Mouse (Mus musculus) cerebellum, adult 2 months (tissue): ENCODE measurements around the gene Krt78. TPM values are rescaled to one million over a fixed set of nuclear protein-coding genes. Genes with fewer than 3 reads are reported as not detected.

Experiments used
- DNase-seq, 2 experiments: peaks; one replicate each; pipeline ENCODE4 v3.0.0; 2021
- H3K27ac ChIP-seq: fragments of 200-500 bp; 2 replicates; pipeline ENCODE4 v1.5.1; 2012; ENCODE audit warnings: low read length, control low read depth, inconsistent platforms; ENCODE audit not compliant: insufficient read depth
- H3K27me3 ChIP-seq: fragments of 200-500 bp; 2 replicates; pipeline ENCODE4 v1.6.1; 2012; ENCODE audit warnings: inconsistent platforms, mild to moderate bottlenecking, low read length, moderate library complexity; ENCODE audit not compliant: control insufficient read depth, insufficient read depth
- H3K4me1 ChIP-seq: fragments of 200-500 bp; 2 replicates; pipeline ENCODE4 v1.6.1; 2011; ENCODE audit warnings: low read length; ENCODE audit not compliant: control insufficient read depth, insufficient read depth
- H3K4me3 ChIP-seq: fragments of 200-500 bp; replicated peaks from 2 replicates; pipeline ENCODE3; 2011; ENCODE audit warnings: mild to moderate bottlenecking, low read depth, low read length, control low read depth; ENCODE audit not compliant: insufficient read depth
- CTCF ChIP-seq: fragments of 200-500 bp; IDR thresholded peaks from 2 replicates; pipeline ENCODE4 v1.5.1; 2011; ENCODE audit warnings: low read depth, mild to moderate bottlenecking, control low read depth, low read length, moderate library complexity, borderline replicate concordance; ENCODE audit not compliant: insufficient read depth
- POLR2A ChIP-seq: fragments of 200-500 bp; IDR thresholded peaks from 2 replicates; pipeline ENCODE4 v1.6.1; 2011; ENCODE audit warnings: low read length, control low read depth, borderline replicate concordance; ENCODE audit not compliant: insufficient read depth
- WGBS: fragments of 180-500 bp; shearing (Covaris S2); methylation state at CpG from one replicate; pipeline ENCODE4 v1.1.7; 2018; 5-methylcytosine and 5-hydroxymethylcytosine counted together
- polyA plus RNA-seq: library from polyadenylated mRNA; depleted of rRNA; stranded (reverse); fragments of >200 nt; gene quantifications from 2 replicates; pipeline ENCODE4 v1.2.3, GENCODE M21; 2012

Krt78 gene
- polyA plus RNA-seq, 1 experiment, result not detected

DNA sequence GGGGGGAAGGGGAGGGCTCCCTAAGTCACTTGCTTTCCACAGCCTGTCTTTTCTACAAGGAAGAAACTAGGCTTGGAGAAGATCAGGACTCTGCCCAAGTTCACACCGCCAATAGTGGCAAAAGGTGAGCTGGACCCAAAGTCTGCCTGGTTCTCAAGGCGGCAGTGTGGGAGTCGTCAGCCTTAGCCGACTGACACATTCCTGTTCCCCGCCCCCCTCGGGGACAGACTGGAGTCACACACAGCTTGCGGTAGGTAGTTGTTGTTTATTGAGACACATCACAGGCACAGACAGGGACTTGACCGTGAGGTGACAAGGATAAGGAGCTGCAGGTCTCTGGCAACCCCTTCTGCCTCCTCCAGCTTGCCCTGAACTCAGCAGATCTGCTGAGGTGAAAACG is 25.0 kb downstream of the Krt78 start:
- H3K27ac ChIP-seq, result no peak overlapping the region
- TF ChIP-seq POLR2A, result no peak
- TF ChIP-seq CTCF, result no peak
- H3K4me3 ChIP-seq, result no peak overlapping the region
- H3K4me1 ChIP-seq, result peaks cover 4% of the 10 kb centered on the region; the same call in 1 of the 2 replicates
- WGBS, result 34% methylated on average over 9 of the region's 9 CpGs
- H3K27me3 ChIP-seq, result no peaks in the 10 kb centered on the region
- no peak for DNase-seq

DNA sequence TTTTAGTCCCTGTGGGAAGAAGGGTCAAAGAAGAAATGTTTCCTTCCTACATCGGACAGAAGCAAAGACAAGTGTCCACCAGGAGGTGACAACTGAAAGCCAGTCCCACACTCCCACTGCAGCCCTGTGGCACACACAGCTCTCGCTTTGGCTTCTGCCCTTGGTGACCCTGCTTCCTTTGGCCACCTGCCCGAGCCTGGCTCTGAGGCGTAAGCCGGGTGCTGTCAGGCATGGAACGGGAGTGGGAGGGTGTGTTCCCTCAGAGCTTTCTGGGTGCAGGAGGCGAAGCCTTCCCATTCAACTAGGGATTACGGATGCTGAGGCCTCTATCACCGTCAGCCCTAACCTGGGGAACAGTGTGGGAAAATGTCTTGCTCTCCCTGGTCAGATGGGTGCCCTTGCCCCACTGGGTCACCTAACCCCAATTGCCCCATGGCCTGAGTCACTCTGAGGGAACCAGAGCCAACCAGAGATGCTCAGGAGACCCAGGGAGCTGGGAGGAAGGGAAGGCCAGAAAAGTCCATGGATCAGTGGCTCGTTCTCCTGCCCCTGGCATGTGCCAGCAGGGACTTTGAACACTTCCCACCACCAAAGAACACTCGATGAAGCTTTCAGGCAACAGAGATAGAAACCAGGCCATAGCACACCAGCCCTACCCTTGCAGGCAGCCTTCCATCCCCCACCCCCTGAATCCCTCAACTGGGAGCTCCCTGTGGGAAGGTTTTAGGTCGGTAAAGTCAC is 26.6 kb downstream of the Krt78 start:
- TF ChIP-seq CTCF (no peak), POLR2A (no peak)
- 54% methylated on average over 12 of the region's 12 CpGs for WGBS
- Histone ChIP-seq H3K27ac (no peak overlapping the region), H3K4me1 (peaks cover 4% of the 10 kb centered on the region; the same call in 1 of the 2 replicates), H3K4me3 (no peak overlapping the region), H3K27me3 (no peaks in the 10 kb centered on the region)
- no peak for DNase-seq

DNA sequence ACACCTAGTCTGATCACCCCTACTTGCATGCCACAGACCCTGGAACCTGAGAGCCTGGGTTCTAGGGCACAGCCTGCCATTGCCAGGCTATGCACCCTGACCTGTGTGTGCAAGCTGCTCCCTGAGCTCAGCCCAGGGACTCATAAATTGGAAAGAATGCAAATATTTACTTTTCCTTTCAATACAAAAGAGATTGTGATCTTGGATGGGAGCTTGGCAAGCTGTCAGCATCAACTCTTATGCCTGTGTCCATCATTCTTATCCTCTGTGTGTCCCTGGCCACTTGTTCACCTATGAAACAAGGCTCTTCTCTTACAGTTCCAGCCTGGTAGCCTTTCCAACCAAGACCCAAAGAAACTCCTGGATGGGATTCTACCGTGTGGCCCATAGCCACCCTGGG is 29.0 kb downstream of the Krt78 start:
- H3K4me3 ChIP-seq, result no peak overlapping the region
- 98% methylated on average over 1 of the region's 1 CpGs for WGBS
- no peaks in the 10 kb centered on the region for H3K4me1 ChIP-seq
- TF ChIP-seq POLR2A (no peak), CTCF (no peak)
- no peaks in the 10 kb centered on the region for H3K27me3 ChIP-seq
- H3K27ac ChIP-seq, result no peak overlapping the region
- DNase-seq, result no peak

DNA sequence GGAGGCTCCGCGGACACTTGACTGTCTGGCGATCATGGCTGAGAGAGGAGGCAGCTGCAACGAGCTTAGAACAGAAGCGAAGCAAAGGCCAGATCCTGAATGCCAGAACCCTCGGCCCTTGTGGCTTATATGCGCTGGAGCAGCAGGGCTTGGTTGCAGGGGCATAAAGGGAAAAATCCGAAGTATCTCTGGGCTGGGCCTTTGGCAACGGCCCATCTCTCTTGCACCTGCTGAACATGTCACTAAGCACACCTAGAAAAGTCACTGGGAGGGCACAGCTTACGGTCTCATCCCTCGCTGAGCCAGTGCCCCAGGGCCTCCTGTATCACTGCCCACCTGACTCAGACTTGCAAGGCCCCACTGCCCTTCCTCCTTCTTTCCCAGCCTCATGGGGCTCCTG is 29.5 kb downstream of the Krt78 start, which contains the start of gene Krt4:
TSS of gene Krt4 (minus strand) at position 101 of the 400 bp plus-strand sequence.
- Histone ChIP-seq H3K27ac (no peak within 1 kb of the TSS), H3K4me3 (no peak within 1 kb of the TSS), H3K27me3 (no peaks in the 10 kb centered on the region), H3K4me1 (no peaks in the 10 kb centered on the region)
- WGBS, result 74% methylated on average over 11 of the region's 11 CpGs
- DNase-seq, result no peak
- TF ChIP-seq CTCF (no peak), POLR2A (no peak)

DNA sequence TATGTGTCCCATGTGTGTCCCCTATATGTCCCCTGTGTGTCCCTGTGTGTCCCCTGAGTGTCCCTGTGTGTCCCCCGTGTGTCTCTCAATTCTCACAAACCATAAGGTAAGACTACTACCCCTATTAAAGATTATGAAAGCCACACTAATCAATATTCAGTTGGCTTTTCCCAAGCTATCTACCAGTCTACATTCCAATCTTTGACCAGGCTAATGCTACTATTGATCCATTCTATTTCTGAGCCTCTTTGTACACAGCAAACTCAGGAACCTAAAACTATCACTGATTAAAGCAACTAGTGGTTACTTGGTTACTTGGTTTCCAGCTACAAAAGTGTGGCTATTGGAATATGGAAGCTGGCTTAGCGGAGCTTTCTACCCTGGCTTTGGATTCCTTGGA is 31.8 kb downstream of the Krt78 start:
- TF ChIP-seq POLR2A, result no peak
- TF ChIP-seq CTCF, result no peak
- H3K4me3 ChIP-seq, result no peak overlapping the region
- DNase-seq, result no peak
- WGBS, result 94% methylated on average over 2 of the region's 2 CpGs
- no peaks in the 10 kb centered on the region for H3K4me1 ChIP-seq
- H3K27me3 ChIP-seq, result no peaks in the 10 kb centered on the region
- H3K27ac ChIP-seq, result no peak overlapping the region

DNA sequence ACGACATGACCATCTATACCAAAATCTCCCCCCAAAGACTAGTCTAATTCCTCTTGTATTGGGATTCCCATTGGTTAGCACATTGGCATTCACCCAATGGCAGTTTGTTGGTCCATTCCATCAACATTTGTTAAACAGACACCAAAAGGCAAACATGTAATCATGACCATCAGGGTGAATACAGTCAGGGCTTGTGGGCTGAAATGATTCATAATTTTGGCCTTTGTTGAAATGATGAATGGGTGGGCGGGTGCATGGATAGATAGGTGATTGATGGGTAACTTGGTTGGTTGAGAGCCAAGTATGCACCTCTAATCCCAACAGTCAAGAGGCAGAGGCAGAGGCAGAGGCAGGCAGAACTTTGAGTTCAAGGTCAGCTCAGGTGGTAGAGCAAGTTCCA is 38.0 kb downstream of the Krt78 start:
- Histone ChIP-seq H3K27me3 (no peaks in the 10 kb centered on the region), H3K27ac (no peak overlapping the region), H3K4me1 (no peaks in the 10 kb centered on the region), H3K4me3 (no peak overlapping the region)
- no peak for TF ChIP-seq CTCF
- no peak for TF ChIP-seq POLR2A
- no peak for DNase-seq
- WGBS, result 70% methylated on average over 2 of the region's 2 CpGs

DNA sequence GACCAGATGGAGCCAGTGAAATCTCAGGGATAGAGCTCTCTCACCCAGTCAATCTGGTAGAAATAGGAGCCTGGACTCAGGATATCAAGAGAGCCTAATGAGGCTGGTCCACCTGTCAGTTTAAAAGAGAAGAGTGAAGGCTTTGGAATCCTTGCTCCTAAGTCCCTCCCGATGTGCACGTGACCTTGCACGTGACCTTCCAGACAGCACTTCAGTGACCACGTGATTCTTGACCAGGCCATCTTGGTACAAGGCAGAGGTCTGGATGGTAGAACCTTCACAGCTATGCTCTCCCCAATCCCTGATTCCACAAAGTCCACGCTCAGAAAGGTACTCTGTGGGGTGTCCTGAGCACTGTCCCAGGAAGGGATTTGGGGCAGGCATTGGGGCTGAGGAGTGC is 49.2 kb downstream of the Krt78 start:
- Histone ChIP-seq H3K4me1 (no peaks in the 10 kb centered on the region), H3K27me3 (no peaks in the 10 kb centered on the region), H3K4me3 (no peak overlapping the region), H3K27ac (no peak overlapping the region)
- no peak for DNase-seq
- TF ChIP-seq CTCF, result no peak
- TF ChIP-seq POLR2A, result no peak
- WGBS, result 79% methylated on average over 5 of the region's 5 CpGs
